Mouse (Mus musculus) olfactory bulb, adult 2 months (tissue): ENCODE results near the gene Btbd9.

ENCODE experiments used
- CTCF ChIP-seq: fragments of 200-500 bp; IDR thresholded peaks from 2 replicates; pipeline ENCODE4 v1.5.1; 2012; ENCODE audit warnings: low read depth, mild to moderate bottlenecking, low read length, moderate library complexity; ENCODE audit not compliant: insufficient read depth
- POLR2A ChIP-seq: fragments of 200-500 bp; IDR thresholded peaks from 2 replicates; pipeline ENCODE4 v1.6.1; 2012; ENCODE audit warnings: mild to moderate bottlenecking, low read depth, low read length, moderate library complexity; ENCODE audit not compliant: insufficient read depth

GRCm38 (mm10) chr17:30339317-30339716 lies 237.0 kb downstream of the Btbd9 start:
- no peak for TF ChIP-seq CTCF
- TF ChIP-seq POLR2A, result no peak
